Mouse (Mus musculus) small intestine, adult 2 months (tissue): ENCODE results near the gene Hmbs. TPM values are rescaled to one million over a fixed set of nuclear protein-coding genes. Genes with fewer than 3 reads are reported as not detected.
"Not testable (repeated sequence)": the region's sequence is repeated elsewhere in the genome, so short reads cannot be mapped to it uniquely, and the experiment has no call there.

Experiments used
- H3K27ac ChIP-seq: fragments of 200-500 bp; 2 replicates; pipeline ENCODE4 v1.5.1; 2012; ENCODE audit warnings: low read depth, low read length, control low read depth, inconsistent platforms; ENCODE audit not compliant: insufficient read depth
- H3K27me3 ChIP-seq: fragments of 200-500 bp; 2 replicates; pipeline ENCODE4 v1.6.1; 2012; ENCODE audit warnings: mild to moderate bottlenecking, moderate library complexity, low read length, inconsistent platforms; ENCODE audit not compliant: control insufficient read depth, insufficient read depth
- H3K36me3 ChIP-seq: fragments of 200-500 bp; 2 replicates; pipeline ENCODE4 v1.6.1; 2012; ENCODE audit warnings: mild to moderate bottlenecking, low read length, control low read depth, inconsistent platforms; ENCODE audit not compliant: control insufficient read depth, insufficient read depth
- H3K4me1 ChIP-seq: fragments of 200-500 bp; 2 replicates; pipeline ENCODE4 v1.6.1; 2012; ENCODE audit warnings: low read length, inconsistent platforms, mixed read lengths; ENCODE audit not compliant: control insufficient read depth, insufficient read depth, insufficient read length
- H3K4me3 ChIP-seq: fragments of 200-500 bp; 2 replicates; pipeline ENCODE4 v1.5.1; 2012; ENCODE audit warnings: low read depth, mild to moderate bottlenecking, control low read depth, inconsistent platforms, low read length, moderate library complexity
- CTCF ChIP-seq: fragments of 200-500 bp; IDR thresholded peaks from 2 replicates; pipeline ENCODE4 v1.5.1; 2012; ENCODE audit warnings: low read depth, mild to moderate bottlenecking, control low read depth, inconsistent platforms, low read length, moderate library complexity, mixed read lengths; ENCODE audit not compliant: insufficient replicate concordance, insufficient read length; ENCODE audit errors: extremely low read depth
- POLR2A ChIP-seq: fragments of 200-500 bp; IDR thresholded peaks from 2 replicates; pipeline ENCODE4 v1.6.1; 2012; ENCODE audit warnings: low read depth, mild to moderate bottlenecking, control low read depth, inconsistent platforms, low read length, moderate library complexity
- WGBS: fragments of 180-500 bp; shearing (Covaris S2); methylation state at CpG from one replicate; pipeline ENCODE4 v1.1.7; 2018; 5-methylcytosine and 5-hydroxymethylcytosine counted together
- polyA plus RNA-seq: library from polyadenylated mRNA; depleted of rRNA; stranded (reverse); fragments of >200 nt; gene quantifications from 2 replicates; pipeline ENCODE4 v1.2.3, GENCODE M21; 2012

Gene Hmbs
- polyA plus RNA-seq, 1 experiment: 44.0 TPM

- Histone ChIP-seq H3K27ac (no peak overlapping the region), H3K27me3 (no peaks in the 10 kb centered on the region), H3K36me3 (peaks cover 19% of the 10 kb centered on the region), H3K4me1 (peaks cover 2% of the 10 kb centered on the region; the same call in 1 of the 2 replicates), H3K4me3 (no peak overlapping the region)
- 49% methylated on average over 3 of the region's 3 CpGs for WGBS
- TF ChIP-seq CTCF (no peak), POLR2A (no peak)
These were observed 7.1 kb downstream of the Hmbs start for GRCm38 (mm10) chr9:44336964-44337363.

- H3K27me3 ChIP-seq, H3K4me1 ChIP-seq, H3K27ac ChIP-seq: not testable (repeated sequence)
- peak overlapping the region; percentile 35 for H3K4me3 ChIP-seq
- WGBS: 28% methylated on average over 4 of the region's 4 CpGs
- peaks cover 24% of the 10 kb centered on the region for H3K36me3 ChIP-seq
These were observed 7.5 kb downstream of the Hmbs start for GRCm38 (mm10) chr9:44336513-44336912.

- Histone ChIP-seq H3K4me3 (peak overlapping the region; percentile 75), H3K4me1 (peaks cover 2% of the 10 kb centered on the region; the same call in 1 of the 2 replicates), H3K27ac (no peak overlapping the region), H3K27me3 (no peaks in the 10 kb centered on the region), H3K36me3 (peaks cover 26% of the 10 kb centered on the region)
- TF ChIP-seq POLR2A (no peak), CTCF (no peak)
- WGBS: 4% methylated on average over 5 of the region's 5 CpGs
These were observed 8.0 kb downstream of the Hmbs start for GRCm38 (mm10) chr9:44336093-44336406.

DNA sequence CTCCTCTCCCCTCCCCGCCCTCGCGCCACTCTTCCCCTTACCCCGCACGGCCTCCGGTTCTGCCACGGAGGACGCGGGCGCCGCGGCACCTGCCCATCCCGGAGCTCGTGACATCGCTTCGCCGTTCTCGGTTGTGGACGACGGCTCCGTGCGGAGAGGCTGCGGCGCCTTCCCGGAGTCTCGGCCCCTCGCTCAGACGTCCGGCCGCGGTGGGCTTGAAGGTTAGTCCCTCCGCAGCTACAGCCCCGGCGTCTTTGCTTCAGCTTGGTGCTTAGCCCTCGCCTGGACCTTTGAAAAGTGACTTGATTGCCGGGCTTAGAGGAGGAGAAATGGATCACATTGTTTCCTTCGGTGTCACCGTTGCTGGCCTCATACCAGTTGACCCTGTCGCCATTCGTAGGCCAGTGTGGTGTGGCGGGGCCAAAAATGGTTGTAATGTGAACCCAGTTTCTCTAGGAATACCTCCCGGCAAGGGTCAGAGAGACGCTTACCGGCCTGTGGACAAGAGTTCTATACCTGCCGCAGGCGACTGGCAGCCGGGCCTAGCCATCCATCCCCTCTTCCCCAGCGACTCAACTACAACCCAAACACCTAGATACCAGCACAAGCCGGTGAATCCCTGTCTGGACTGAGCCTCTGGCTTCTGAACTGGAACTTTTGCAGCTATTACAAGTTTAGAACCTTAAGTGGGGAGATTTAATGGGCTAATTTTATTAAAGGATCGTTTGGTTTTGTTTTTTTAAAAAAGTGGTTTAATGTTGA lies 8.5 kb downstream of the Hmbs start:
- WGBS: under 1% methylated on average over 50 of the region's 50 CpGs
- TF ChIP-seq POLR2A (no peak; the same call in 1 of the 2 replicates), CTCF (no peak)
- Histone ChIP-seq H3K27me3 (no peaks in the 10 kb centered on the region), H3K4me3 (peak overlapping the region; percentile 75), H3K4me1 (peaks cover 2% of the 10 kb centered on the region; the same call in 1 of the 2 replicates), H3K36me3 (peaks cover 26% of the 10 kb centered on the region), H3K27ac (peak overlapping the region; percentile 74)

DNA sequence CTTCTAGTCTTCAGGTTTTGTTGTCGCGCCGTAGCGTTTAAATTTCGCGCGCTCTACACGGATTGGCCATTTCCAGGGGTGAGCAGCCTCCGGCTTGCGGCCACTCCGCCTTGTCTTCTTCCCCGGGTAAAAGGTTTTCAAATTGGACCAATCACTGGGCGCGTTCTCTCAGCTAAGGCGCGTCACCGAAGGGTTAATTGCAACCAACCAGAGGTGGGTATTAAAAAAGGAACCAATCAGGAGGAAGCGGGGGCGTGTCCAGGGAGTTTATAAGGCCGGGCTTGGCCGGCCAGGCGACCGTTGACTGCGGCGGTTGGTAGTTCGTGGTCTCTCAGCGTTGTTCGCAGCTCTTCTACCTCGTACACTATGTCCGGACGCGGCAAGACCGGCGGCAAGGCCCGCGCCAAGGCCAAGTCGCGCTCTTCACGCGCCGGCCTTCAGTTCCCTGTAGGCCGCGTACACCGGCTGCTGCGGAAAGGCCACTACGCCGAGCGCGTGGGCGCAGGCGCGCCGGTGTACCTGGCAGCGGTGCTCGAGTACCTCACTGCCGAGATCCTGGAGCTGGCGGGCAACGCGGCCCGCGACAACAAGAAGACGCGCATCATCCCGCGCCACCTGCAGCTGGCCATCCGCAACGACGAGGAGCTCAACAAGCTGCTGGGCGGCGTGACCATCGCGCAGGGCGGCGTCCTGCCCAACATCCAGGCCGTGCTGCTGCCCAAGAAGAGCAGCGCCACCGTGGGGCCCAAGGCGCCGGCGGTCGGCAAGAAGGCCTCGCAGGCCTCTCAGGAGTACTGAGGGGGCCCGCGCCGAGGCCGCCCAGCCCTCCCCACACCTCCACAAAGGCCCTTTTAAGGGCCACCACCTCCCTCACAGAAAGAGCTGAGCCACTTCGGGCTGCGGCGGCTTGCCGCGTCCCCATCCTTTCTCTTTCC lies 9.4 kb downstream of the Hmbs start, which contains the start of gene H2afx:
TSS of gene H2afx (plus strand) at position 299 of the 935 bp plus-strand sequence.
- TF ChIP-seq POLR2A (peak; percentile 100), CTCF (peak; percentile 36; the same call in 1 of the 2 replicates)
- H3K4me1 ChIP-seq: peaks cover 2% of the 10 kb centered on the region; the same call in 1 of the 2 replicates
- peaks cover 25% of the 10 kb centered on the region for H3K36me3 ChIP-seq
- peak within 1 kb of the TSS; percentile 74 for H3K27ac ChIP-seq
- no peaks in the 10 kb centered on the region for H3K27me3 ChIP-seq
- WGBS: under 1% methylated on average over 91 of the region's 91 CpGs
- peak within 1 kb of the TSS; percentile 75 for H3K4me3 ChIP-seq

DNA sequence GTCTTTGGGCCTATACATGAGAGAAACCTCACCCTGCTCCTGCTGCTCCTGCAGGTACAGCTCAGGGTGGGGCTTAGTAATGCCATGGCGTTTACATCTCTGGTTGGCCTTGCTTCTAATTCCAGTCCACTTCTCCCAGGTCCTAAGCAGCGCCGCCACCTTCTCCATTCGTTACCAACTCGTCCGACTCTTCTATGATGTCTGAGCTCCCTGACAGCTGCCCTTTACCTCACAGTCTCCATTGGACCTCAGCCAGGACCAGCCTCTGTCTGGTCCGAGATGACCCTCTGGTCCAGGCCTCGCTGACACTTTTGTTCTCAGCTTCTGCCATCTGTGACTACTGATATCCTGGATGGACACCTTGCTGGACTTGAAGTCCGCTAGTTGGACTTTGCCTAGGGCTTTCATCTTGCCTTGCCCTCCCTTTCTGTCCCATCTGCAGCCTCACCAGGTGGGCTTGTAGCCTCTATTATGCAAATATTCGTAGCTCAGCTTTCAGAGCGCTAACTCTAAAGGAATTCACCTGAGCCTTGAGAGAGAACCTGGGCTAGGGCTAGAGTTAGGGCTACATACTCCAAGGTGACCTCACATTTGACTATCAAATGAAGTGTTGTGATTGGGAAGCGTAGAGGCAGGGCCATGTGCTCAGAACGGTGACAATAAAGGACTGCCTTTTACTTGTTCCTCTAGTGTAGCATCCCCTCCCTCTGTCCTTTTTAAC lies 10.9 kb downstream of the Hmbs start:
- Histone ChIP-seq H3K27ac (no peak overlapping the region), H3K4me1 (peaks cover 2% of the 10 kb centered on the region), H3K4me3 (no peak overlapping the region), H3K27me3 (no peaks in the 10 kb centered on the region), H3K36me3 (peaks cover 25% of the 10 kb centered on the region)
- WGBS: 94% methylated on average over 13 of the region's 13 CpGs
- TF ChIP-seq CTCF (no peak), POLR2A (no peak)
